Mouse (Mus musculus) cerebellum, adult (tissue): Measurements from ENCODE around the gene AC131692.1.
A peak's percentile ranks its signal among the peaks of the same experiment; 100 is the strongest.

Source experiments
- ATAC-seq: cut with Nextera tagmentation; 2 replicates; pipeline ENCODE4 v1.9.2; 2017; ENCODE audit warnings: mild to moderate bottlenecking, moderate library complexity, mixed read lengths; ENCODE audit not compliant: insufficient number of reproducible peaks, low FRiP score, low TSS enrichment

The AC131692.1 gene

DNA sequence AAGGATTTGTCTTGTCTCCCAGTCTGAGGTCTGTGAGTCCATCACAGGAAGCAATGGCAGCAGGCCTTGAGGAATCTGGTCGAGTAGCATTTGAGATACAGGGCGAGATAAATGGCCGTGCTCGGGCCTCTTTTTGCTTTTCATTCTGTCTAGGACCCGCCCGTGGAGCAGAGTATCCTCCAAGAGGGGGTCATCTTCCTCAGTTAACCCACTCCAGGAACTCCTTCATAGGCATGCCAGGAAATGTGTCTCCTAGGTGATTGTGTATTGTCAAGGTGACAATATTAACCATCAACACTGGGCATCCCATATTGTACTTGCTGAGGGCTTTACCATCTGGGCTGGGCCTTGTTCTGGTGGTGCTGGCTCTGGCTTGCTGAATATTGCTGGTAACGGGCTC, at the start of gene AC131692.1:
Gene AC131692.1, plus strand, starts transcription at position 301 of the 400 bp plus-strand sequence.
- no peak for ATAC-seq

DNA sequence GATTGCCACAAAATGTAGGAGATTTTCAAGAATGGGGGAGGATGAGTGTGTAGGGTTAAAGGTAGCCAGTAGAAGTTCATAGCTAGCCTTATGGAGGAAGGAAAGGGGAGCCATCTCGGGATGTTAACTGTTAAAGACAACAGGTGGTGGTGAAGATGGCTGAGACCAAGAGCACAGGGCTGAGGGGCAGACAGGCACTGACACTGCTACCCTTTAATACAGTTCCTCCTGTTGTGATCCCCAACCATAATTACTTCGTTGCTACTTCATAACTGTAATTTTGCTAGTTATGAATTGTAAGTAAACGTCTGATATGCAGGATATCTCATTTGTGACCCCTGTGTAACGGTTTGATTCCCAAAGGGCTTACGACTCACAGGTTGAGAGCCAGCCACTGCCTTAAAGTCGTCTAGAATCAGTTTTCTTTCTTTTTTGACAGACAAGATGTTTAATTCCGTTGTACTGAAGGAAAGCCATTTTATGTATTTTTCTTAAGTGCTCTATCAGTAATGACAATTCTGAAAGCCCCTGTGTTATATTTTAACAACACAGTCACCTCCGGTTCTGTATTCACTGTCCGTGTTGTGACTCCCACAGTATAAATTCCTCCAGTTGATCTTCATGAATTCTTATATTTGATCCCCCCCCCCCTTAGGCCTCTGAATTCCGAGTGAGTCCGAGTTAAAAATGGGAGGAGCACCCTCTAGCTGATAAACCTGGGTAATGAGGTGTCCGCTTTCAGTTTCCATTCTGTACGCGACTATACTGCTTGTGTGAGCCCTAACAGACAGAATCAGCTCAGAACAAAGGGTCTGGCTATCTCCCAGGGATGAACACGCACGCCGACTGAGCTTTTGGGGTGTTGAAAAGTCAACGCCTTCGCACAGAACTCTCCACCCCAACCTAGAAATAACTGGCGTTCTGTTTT, 48.6 kb upstream of the AC131692.1 start:
- 0 out of 2 replicates have a peak, but pooled peaks have one; percentile 3 for ATAC-seq

GRCm38 (mm10) chr19:6046294-6047153, 47.7 kb upstream of the AC131692.1 start, which contains the start of gene Syvn1:
Gene Syvn1 (plus strand): TSS chr19:6046576.
- ATAC-seq: peak; percentile 89

DNA sequence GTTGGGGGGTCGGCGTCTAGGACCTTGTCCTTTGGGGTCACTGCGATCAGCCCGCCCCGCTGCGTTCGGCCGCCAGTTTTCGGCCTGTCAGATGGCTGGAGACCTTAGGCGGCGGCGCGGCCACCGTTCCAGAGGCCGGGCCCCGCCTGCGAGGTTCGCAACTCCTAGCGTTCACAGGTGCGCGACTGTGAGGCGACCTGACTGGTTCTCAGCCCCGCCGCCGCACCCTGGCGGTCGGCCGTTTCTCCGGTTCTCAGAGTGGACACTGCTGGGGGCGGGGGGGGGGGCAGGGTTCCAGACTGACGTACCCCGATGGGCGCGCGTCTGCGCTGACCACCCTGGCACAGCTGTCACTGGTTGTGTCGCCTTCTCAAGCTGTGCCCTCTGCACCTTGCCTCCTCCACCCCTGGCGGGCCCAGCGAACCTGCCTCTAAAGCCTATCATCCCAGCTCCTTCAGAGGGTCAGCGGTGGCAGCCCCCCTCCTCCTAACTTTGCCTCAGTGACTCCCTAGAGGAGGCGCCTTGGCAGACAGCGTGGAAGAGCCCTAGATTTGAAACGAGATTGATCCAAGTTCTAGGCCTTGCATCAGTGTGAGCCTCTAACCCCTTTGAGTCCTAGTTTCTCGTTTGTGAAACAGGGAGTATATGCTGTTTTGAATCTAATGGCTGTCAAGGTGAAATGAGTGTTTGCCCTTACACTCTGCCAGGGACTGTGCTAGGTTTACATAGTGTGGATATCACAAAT, 46.9 kb upstream of the AC131692.1 start:
- peak; percentile 4; the same call in 1 of the 2 replicates for ATAC-seq

DNA sequence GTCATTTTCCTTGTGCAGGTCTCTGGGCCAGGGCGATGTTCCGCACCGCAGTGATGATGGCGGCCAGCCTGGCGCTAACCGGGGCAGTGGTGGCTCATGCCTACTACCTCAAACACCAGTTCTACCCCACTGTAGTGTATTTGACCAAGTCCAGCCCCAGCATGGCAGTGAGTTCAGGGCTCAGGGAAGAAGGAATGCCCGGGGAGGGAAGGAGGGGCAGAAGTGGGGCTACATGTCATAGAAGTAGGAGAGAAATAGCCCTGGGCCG, 46.4 kb upstream of the AC131692.1 start:
- no peak for ATAC-seq

- no peak for ATAC-seq
Observed at GRCm38 (mm10) chr19:6048681-6049410, 45.4 kb upstream of the AC131692.1 start.

DNA sequence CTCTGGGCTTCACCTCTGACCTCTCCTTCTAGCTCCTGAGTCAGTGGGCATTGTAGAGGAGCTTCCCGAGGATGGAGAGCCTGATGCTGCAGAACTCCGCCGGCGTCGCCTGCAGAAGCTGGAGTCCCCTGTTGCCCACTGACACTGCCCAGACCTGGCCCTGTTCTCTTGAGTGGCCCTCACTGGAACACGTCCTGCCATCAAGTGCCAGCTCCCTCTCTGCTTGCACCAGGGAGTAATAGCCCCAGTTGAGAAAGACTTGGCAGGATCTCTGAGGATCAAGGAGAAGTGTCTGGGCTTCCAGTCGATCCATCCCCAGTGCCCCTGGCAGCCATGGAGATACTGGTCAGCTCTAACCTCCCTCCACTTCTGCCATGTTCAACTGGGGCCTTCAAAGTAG, 41.7 kb upstream of the AC131692.1 start:
- ATAC-seq: no peak

DNA sequence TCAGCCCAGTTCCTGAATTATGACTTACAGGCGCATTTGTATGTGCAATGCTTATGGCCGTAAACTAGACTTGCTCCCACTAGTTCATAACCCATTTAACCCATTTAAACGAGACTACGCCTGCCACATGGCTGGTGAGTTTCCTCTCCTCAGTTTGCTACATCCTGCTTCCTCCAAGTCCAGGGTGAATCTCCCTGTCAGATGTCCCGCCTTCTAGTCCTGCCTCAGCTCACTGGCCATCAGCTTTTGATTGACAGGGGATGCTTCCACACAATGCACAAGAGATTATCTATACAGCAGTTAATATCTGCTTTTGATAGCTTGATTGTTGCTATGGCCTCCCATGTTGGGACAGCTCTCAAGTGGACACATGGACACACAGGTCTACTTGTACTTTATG, 39.9 kb upstream of the AC131692.1 start:
- no peak for ATAC-seq

GRCm38 (mm10) chr19:6056696-6057095, 37.5 kb upstream of the AC131692.1 start:
- ATAC-seq: no peak

GRCm38 (mm10) chr19:6057313-6058096, 36.7 kb upstream of the AC131692.1 start, which contains the start of the genes Mrpl49 and Fau:
Gene Mrpl49 (minus strand): TSS chr19:6057785.
Gene Fau (plus strand): TSS chr19:6057844.
- ATAC-seq: peak; percentile 77; the same call in 1 of the 2 replicates

GRCm38 (mm10) chr19:6058513-6058912, 35.7 kb upstream of the AC131692.1 start:
- ATAC-seq: no peak

GRCm38 (mm10) chr19:6058966-6059365, 35.3 kb upstream of the AC131692.1 start:
- no peak for ATAC-seq

- ATAC-seq: peak; percentile 57; the same call in 1 of the 2 replicates
Observed at GRCm38 (mm10) chr19:6061021-6061533, 33.1 kb upstream of the AC131692.1 start, which contains the start of gene Znhit2. Gene Znhit2 (plus strand): TSS chr19:6061192.

GRCm38 (mm10) chr19:6061641-6062302, 32.4 kb upstream of the AC131692.1 start:
- no peak for ATAC-seq

DNA sequence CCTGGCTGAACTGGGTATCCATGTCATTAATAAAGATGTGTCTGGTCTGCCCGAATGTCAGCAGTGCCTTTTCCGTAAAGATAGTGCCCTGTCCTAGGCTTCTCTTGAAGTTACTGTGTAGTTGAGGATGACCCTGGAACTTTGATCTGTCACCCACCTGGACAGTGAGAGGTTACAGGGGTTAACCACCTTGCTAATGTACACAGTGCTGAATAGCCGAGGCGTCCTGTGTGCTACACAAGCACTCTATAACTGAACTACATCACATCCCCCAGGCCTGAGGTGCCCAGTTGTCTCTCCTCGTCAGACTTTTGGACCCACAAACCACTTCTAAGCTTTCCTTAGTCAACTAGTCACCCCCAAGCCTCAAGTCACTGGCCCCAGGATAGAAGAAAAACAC, 31.8 kb upstream of the AC131692.1 start:
- no peak for ATAC-seq

DNA sequence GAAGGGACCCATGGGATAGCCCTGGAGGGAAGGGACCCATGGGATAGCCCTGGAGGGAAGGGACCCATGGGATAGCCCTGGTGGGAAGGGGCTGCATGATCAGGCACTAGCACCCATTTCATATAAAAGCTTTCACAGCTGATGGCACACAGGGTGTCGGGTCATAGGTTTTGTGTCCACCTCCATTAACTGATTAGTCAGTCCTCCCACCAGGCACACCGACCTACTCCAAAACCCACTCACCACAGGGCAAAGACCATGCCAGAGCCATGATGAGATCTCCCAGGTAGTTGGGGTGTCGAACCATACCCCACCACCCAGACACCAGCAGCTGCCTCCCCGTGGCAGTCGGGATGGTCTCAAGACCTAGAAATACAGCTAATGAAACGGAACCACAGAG, 31.1 kb upstream of the AC131692.1 start:
- no peak for ATAC-seq

GRCm38 (mm10) chr19:6066571-6066970, 27.6 kb upstream of the AC131692.1 start:
- ATAC-seq: no peak
